Mouse (Mus musculus): Measurements from ENCODE around the gene Mrpl40.
"Not testable (repeated sequence)": the region's sequence is repeated elsewhere in the genome, so short reads cannot be mapped to it uniquely, and the experiment has no call there.

The Mrpl40 gene

GRCm38 (mm10) chr16:18876442-18877308 is at the start of gene Mrpl40, which contains the start of gene Hira:
Gene Mrpl40 (minus strand): TSS chr16:18876862.
Gene Hira (plus strand): TSS chr16:18877037.
- peak; percentile 94 for DNase-seq (ENCODE audit: low spot score)

- DNase-seq (ENCODE audit: low spot score): no peak
These were observed 45.1 kb upstream of the Mrpl40 start for GRCm38 (mm10) chr16:18921771-18922170.

DNA sequence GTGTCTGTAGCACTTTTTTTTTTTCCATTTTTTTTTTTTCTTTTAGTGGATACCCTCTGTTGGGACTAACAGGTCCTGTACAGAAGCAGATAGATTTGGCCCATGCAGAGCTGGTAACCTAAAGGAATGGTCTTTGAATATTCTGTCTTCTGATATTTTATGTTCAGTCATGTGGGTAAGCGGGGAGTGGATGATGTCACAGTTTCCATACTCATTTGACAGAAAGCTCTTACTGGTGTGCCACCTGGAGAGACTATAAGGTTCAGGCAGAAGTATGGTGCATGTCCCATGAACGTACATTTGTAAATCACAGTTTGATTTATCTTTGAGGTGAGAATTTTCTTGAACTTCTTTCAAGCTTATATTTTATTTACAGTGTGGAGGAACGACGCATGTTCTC is 39.4 kb upstream of the Mrpl40 start:
- DNase-seq (ENCODE audit: low spot score): no peak

GRCm38 (mm10) chr16:18905648-18906047 is 29.0 kb upstream of the Mrpl40 start:
- no peak for DNase-seq (ENCODE audit: low spot score)

DNA sequence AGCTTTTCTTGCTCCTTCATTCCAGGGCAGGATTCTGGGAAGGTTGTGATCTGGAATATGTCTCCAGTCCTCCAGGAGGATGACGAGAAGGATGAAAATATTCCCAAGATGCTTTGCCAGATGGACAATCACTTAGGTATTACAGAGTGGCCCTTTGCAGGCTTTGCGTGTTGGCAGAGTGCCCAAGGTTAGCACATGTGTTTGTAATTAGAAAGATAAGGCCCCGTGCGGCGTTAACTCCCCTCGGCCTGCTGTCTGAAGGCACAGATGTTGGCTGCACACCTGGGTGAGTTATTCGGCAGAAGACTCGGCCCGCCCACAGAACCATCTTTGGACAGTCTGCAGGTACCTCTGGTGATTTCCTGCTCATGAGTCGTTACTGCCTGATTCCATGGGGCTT is 19.8 kb upstream of the Mrpl40 start:
- peak; percentile 9 for DNase-seq (ENCODE audit: low spot score)

DNA sequence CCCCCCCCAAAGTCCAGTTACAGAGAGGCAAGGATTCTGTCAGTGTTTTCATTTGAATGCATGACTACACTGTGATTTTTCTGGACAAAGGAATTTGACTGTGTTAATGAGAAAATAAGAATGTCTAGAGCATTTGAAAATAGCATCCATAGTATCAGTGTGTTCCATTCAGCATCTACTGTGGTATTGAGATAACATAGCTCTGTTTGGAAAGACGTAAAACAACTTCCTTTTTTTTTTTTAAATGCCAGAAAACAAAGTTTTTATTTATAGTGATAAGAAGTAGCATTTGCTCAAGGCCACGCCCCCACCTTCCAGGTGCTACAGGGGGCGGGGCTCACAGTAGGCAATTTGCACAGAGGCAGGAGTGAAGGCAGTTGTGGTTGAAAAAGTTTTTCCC is 18.6 kb upstream of the Mrpl40 start:
- DNase-seq (ENCODE audit: low spot score): no peak

- DNase-seq (ENCODE audit: low spot score): no peak
These were observed 17.2 kb upstream of the Mrpl40 start for GRCm38 (mm10) chr16:18893840-18894372.

GRCm38 (mm10) chr16:18884044-18884443 is 7.4 kb upstream of the Mrpl40 start:
- no peak for DNase-seq (ENCODE audit: low spot score)

- no peak for DNase-seq (ENCODE audit: low spot score)
These were observed 1.5 kb upstream of the Mrpl40 start for GRCm38 (mm10) chr16:18878091-18878720.

DNA sequence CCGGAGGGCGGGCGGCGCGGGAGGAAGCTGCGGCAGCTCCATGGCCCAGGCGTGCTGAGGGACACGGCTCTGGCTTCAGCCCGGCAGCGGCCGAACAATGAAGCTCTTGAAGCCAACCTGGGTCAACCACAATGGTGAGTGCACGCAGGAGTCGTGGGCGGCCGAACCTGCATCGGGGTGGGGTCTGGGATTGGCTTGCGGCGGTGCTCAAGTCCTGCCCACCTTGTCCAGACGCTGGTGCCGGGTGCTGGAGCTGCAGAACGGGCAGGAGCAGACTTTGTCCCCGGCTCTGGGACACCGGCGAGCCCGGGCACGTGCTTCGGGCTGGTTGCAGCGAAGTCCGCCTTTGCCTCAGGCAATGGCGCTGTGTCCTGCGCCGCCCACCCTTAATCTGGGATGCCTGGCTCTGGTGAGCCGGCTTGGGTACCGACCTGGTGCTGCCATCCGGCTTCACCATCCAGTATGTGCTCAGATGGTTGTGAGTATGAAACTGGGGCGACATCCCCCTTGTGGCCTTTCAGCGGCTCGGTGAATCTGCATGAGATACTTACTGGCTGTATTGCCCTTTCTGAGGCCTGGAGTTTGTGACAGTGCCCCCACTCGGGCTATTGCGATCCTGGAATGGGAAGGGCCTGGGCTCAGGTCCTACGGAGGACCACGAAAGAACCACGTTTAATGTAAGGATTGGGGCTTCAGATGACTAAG is 876 bp upstream of the Mrpl40 start:
- peak; percentile 83 for DNase-seq (ENCODE audit: low spot score)

GRCm38 (mm10) chr16:18876091-18876441 is 596 bp downstream of the Mrpl40 start:
- DNase-seq (ENCODE audit: low spot score): no peak

DNA sequence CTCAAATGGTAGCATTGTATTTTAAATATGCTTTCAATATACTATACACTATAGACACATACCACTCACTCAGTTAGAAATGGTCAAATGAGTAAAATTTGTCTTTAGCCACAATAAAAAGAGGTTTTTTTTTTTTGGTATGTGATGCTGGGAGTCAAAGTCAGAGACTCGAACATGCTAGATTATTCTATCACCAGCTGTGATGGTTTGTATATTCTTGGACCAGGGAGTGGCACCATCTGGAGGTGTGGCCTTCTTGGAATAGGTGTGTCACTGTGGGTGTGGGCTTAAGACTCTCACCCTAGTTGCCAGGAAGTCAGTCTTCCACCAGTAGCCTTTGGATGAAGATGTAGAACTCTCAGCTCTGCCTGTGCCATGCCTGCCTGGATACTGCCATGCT is 6.2 kb downstream of the Mrpl40 start:
- not testable (repeated sequence) for DNase-seq (ENCODE audit: low spot score)

GRCm38 (mm10) chr16:18860186-18860585 is 16.5 kb downstream of the Mrpl40 start:
- DNase-seq (ENCODE audit: low spot score): no peak

DNA sequence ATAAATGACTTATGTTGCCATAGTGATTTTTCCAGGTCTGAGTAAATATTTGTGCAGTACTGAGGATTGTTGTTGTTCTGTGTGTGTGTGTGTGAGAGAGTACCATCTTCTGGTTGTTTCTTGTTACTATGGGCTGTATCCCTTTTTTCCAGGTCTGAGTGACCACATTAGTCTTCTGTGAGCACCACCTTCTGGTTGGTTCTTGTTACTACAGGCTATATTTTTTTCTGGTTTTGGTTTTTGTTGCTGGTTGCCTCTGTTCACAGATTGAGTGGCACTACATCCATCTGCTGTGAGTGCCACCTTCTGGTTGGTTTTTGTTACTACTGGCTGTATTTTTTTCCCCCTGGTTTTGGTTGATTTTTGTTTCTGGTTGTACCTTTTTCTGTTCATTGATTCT is 18.1 kb downstream of the Mrpl40 start:
- peak; percentile 68 for DNase-seq (ENCODE audit: low spot score)

- DNase-seq (ENCODE audit: low spot score): not testable (repeated sequence)
These were observed 27.0 kb downstream of the Mrpl40 start for GRCm38 (mm10) chr16:18849521-18850190.

DNA sequence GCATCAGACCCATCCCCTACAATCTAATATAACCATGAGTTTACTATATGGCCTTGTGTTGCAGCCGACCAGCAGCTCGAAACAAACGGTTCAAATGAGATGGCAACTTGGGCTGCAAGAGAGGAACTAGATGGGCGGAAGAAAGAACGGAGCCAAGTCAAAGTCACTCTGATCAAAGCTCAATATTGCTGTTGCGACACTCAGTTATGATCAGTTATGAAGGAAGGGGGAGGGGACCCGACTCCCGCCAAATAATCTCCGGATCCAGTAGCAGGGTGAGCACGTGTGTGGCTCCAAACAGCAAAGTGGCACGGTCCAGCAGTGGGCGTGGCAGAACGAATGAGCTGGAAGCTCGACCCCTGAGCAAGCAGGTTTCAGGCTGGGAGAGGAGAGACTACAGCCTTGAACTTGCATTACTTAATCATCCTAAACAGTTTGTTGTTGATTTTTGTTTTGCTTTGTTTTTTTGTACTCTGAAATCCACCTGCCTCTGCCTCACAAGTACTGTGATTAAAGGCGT is 30.3 kb downstream of the Mrpl40 start:
- DNase-seq (ENCODE audit: low spot score): no peak

DNA sequence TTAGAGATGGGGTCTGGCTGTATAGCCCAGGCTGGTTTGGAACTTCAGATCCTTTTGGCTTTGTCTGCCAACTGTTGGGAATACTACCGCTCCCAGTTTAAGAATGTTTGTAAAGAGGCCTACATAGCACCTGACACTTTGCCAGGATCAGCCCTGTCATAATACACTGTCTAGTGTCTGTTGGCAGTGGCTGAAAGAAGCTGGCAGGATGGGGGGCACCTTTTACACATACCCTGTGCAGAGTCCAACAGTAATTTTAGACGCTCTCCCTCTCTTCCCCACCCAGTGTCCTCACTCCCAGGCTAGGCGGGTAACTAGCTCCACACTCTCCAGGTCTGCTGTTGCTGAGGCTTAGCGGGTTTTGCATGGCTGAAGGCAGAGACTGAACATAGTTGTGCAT is 38.3 kb downstream of the Mrpl40 start:
- DNase-seq (ENCODE audit: low spot score): no peak

- peak; percentile 92 for DNase-seq (ENCODE audit: low spot score)
These were observed 40.0 kb downstream of the Mrpl40 start, which contains the start of the genes 2510002D24Rik and Gm28539 for GRCm38 (mm10) chr16:18836468-18837208. Gene 2510002D24Rik (plus strand): TSS chr16:18836578. Gene Gm28539 (plus strand): TSS chr16:18836584.

- DNase-seq (ENCODE audit: low spot score): no peak
These were observed 40.6 kb downstream of the Mrpl40 start for GRCm38 (mm10) chr16:18836073-18836467.

DNA sequence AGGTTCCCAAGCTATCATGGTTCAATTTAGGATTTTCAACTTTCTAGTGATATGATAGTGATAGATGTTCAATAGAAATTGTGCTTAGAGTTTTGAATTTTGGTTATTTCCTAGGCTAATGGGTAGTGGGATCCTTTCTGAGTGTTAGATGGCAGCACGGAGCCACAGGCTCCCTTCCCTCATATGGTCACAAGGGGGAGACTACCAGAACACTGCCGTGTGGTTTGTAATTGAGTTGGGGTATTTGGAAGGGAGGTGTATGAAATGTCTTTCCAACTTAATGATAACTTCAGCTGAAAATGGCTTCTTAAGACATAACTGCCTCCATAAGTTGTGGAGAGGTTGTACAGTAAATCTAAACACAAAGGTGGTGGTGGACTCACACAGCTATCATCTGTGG is 43.2 kb downstream of the Mrpl40 start:
- DNase-seq (ENCODE audit: low spot score): no peak

DNA sequence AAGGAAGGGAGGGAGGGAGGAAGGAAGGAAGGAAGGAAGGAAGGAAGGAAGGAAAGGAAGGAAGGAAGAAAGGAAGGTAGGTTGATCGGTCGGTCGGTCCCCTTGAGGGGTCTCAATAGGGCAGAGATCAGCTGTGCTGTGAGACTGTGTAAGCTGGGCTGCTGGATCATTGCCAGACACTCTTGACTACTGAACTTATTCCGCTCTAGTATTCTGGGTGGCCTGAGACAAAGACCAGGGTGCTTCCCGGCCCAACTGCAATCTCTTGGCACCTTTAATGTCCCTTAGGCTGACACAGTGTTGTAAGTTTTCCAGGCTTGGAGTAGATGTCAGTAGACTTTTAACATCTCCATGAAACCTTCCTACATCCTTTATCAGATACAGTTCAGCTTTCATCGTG is 47.6 kb downstream of the Mrpl40 start:
- DNase-seq (ENCODE audit: low spot score): no peak

All from embryo, embryonic 10.5 days (tissue).